Mouse (Mus musculus): ENCODE measurements around the gene Mrpl30.

GRCm38 (mm10) chr1:37871704-37872103 lies 18.6 kb upstream of the Mrpl30 start, which contains the start of gene Lipt1:
- TF ChIP-seq CTCF (IDR thresholded peaks at IDR 0.05; ENCODE audit: low read depth, low read length) (no peak), POLR2AphosphoS5 (IDR thresholded peaks at IDR 0.05; ENCODE audit: insufficient replicate concordance, low read depth, low read length) (no peak)

Data from G1E (cell line).